Mouse (Mus musculus) lung, postnatal 0 days (tissue): ENCODE measurements around the gene Carmil1. TPM values are rescaled to one million over a fixed set of nuclear protein-coding genes. Genes with fewer than 3 reads are reported as not detected.

ENCODE experiments used
- ATAC-seq: fragments of 200-750 bp; cut with Nextera tagmentation; 2 replicates; pipeline ENCODE4 v1.8.0; 2017; ENCODE audit warnings: moderate library complexity
- DNase-seq: peaks from one replicate; pipeline ENCODE4 v3.0.0-alpha.2; 2016; ENCODE audit warnings: low spot score
- H3K27ac ChIP-seq: fragments of 300-500 bp; sonication (generic); 2 replicates; pipeline ENCODE4 v1.5.1; 2014; ENCODE audit warnings: antibody characterized with exemption, mild to moderate bottlenecking, low read length, mixed read lengths
- H3K27me3 ChIP-seq: fragments of 300-500 bp; sonication (generic); replicated peaks from 2 replicates; pipeline ENCODE4 v1.6.1; 2014; ENCODE audit warnings: low read length, mixed read lengths; ENCODE audit not compliant: insufficient read depth
- H3K36me3 ChIP-seq: fragments of 300-500 bp; sonication (generic); 2 replicates; pipeline ENCODE4 v1.6.1; 2014; ENCODE audit warnings: low read length, mixed read lengths; ENCODE audit not compliant: insufficient read depth
- H3K4me1 ChIP-seq: fragments of 300-500 bp; sonication (generic); 2 replicates; pipeline ENCODE4 v1.6.1; 2014; ENCODE audit warnings: antibody characterized with exemption, low read depth, low read length, mixed read lengths; ENCODE audit not compliant: insufficient read depth
- H3K4me2 ChIP-seq: fragments of 300-500 bp; sonication (generic); replicated peaks from 2 replicates; pipeline ENCODE4 v1.6.1; 2014; ENCODE audit warnings: low read depth, mild to moderate bottlenecking, low read length, moderate library complexity, mixed read lengths
- H3K4me3 ChIP-seq: fragments of 300-500 bp; sonication (generic); 2 replicates; pipeline ENCODE4 v1.5.1; 2014; ENCODE audit warnings: low read depth, low read length
- H3K9ac ChIP-seq: fragments of 300-500 bp; sonication (generic); replicated peaks from 2 replicates; pipeline ENCODE4 v1.6.1; 2014; ENCODE audit warnings: low read depth, mild to moderate bottlenecking
- H3K9me3 ChIP-seq: fragments of 300-500 bp; sonication (generic); 2 replicates; pipeline ENCODE4 v1.6.1; 2016; ENCODE audit warnings: low read length, mixed read lengths
- CTCF ChIP-seq: IDR thresholded peaks from 2 replicates; pipeline ENCODE4 v1.5.1; 2016; ENCODE audit warnings: antibody characterized with exemption, mild to moderate bottlenecking
- EP300 ChIP-seq: IDR thresholded peaks from 2 replicates; pipeline ENCODE4 v1.6.1; 2016; ENCODE audit warnings: antibody characterized with exemption, mild to moderate bottlenecking, control low read depth
- WGBS: fragments of 180-500 bp; shearing (Covaris S2); extraction: QIAGEN DNeasy Blood & Tissue Kit; methylation state at CpG from one replicate; pipeline ENCODE4 v1.1.7; 2014; 5-methylcytosine and 5-hydroxymethylcytosine counted together
- polyA plus RNA-seq: library from polyadenylated mRNA; unstranded; fragments of >200 nt; fragmentation: Nextera tagmentation; extraction: Ambion mirVana; gene quantifications from 2 replicates; pipeline ENCODE4 v1.2.1, GENCODE M21; 2015

Carmil1 gene
- 46.1 and 47.5 TPM in 2 replicates for polyA plus RNA-seq

DNA sequence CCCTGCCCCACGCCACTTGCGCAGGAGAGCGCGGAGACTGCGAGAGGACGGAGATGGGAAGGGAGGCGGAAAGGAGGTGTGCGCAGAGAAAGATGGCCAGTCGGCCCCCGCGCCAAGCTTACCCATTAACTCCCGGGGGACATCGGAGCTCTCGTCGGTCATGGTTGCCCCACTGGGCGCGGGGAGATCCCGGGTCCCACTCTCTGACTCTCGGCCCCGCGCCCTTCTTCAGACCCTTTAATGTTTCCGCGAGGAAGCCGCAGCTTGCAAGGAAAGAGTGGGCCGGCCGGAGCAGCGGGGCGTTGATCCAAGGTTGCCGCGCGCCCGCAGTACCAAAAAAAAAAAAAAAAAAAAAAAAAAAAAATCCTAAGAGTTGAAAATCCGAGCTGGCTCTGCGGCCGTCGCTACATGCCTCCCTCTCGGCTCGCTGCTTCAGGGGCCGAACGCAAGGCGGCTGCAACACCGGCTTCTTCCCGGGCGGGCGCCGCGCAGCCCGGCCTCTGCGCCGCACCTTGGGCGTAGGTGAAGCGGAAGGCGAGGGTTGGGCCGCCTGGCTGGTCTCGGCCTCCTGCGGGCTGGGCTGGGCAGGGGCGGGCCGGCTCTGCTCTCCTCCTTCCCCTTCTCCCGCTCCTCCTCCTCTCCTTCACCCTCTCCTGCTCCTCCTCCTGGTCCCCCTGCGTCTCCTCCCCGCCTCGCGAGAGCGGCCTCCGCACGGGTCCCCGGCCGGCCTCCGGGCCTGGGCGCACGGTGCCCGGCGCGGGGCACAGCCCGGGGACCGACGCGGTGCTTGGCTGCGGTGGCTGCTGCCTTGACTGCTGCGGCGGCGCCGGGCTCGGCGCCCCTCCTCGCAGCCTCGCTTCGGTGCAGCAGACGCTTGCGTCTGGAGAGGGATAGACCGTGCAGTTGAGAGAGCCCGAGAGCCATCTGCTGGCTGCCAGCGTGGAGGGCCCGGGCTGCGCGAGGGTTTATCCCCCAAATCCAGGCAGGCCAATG, at the start of gene Carmil1:
Gene Carmil1 (minus strand): TSS at position 357 of the 993 bp plus-strand sequence.
- Histone ChIP-seq H3K27me3 (no peaks in the 10 kb centered on the region), H3K4me2 (peak within 1 kb of the TSS; percentile 86), H3K4me3 (peak within 1 kb of the TSS; percentile 63), H3K27ac (peak within 1 kb of the TSS; percentile 87), H3K9ac (peak within 1 kb of the TSS; percentile 63), H3K9me3 (no peaks in the 10 kb centered on the region), H3K4me1 (no peaks in the 10 kb centered on the region), H3K36me3 (no peaks in the 10 kb centered on the region)
- TF ChIP-seq CTCF (peak; percentile 85), EP300 (no peak)
- ATAC-seq (peak; percentile 98), DNase-seq (peak; percentile 97)
- WGBS, result under 1% methylated on average over 72 of the region's 96 CpGs

DNA sequence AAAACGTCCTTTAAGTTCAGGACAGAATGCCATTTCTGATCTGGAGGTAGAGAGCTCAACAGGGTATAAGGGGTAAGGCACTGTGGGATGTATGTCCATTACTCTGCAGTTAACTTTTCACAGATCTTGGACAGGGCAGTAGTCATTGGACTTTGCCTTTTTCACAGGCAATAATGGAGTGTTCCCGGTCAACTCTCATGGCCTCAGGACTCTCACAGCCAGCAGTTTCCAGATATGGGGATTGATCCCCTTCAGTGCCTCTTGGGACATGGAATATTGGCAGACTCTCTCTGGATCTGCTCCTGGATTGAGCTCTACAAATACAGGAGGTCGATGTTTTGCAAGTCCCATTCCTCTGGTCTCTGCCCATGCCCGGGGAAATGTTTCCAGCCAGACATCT, 49.5 kb upstream of the Carmil1 start:
- no peak for DNase-seq
- no peak overlapping the region for H3K4me2 ChIP-seq
- no peak overlapping the region for H3K4me3 ChIP-seq
- H3K4me1 ChIP-seq, result no peaks in the 10 kb centered on the region
- no peak overlapping the region for H3K9ac ChIP-seq
- no peaks in the 10 kb centered on the region for H3K36me3 ChIP-seq
- ATAC-seq, result no peak
- no peak overlapping the region for H3K27ac ChIP-seq
- 77% methylated on average over 4 of the region's 4 CpGs for WGBS
- TF ChIP-seq EP300, result no peak
- TF ChIP-seq CTCF, result no peak
- no peaks in the 10 kb centered on the region for H3K9me3 ChIP-seq
- no peaks in the 10 kb centered on the region for H3K27me3 ChIP-seq

DNA sequence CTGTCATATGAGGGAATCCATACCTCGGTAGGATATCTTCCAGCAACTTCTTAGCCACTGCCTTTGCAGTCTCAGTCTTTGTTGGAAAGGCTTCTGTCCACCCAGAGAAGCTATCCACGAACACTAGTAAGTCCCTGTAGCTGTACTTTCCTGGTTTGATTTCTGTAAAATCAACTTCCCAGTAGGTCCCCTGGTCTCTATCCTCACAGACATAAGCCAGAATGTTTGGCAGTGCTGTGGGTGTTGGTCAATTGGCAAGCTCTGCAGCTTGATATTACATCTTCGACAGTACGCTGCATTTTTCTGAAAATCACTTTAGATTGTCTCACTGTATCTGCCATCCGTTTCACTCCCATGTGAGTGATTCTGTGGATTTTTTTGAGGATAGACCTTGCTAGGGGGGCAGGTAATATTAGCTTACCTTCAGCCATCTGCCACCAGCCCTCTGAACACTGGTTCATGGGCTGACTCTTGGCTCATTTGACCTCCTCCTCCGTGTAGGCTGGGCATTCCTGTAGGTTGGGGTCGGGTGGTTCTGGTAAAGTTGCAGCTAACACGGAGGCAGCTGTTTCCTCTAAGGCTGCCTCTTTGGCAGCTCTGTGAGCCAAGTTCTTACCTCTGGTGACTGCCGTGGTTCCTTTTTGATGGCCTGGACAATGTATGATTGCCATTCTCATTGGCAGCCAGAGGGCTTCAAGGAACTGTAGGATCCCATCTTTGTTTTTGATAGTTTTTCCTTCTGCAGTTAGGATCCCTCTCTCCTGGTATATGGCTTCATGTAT, 47.6 kb upstream of the Carmil1 start:
- no peaks in the 10 kb centered on the region for H3K4me1 ChIP-seq
- no peak overlapping the region for H3K4me2 ChIP-seq
- no peaks in the 10 kb centered on the region for H3K9me3 ChIP-seq
- no peak overlapping the region for H3K9ac ChIP-seq
- no peaks in the 10 kb centered on the region for H3K36me3 ChIP-seq
- no peak for DNase-seq
- WGBS, result 60% methylated on average over 9 of the region's 9 CpGs
- no peak for TF ChIP-seq EP300
- H3K27me3 ChIP-seq, result no peaks in the 10 kb centered on the region
- ATAC-seq, result no peak
- H3K27ac ChIP-seq, result no peak overlapping the region
- no peak overlapping the region for H3K4me3 ChIP-seq

DNA sequence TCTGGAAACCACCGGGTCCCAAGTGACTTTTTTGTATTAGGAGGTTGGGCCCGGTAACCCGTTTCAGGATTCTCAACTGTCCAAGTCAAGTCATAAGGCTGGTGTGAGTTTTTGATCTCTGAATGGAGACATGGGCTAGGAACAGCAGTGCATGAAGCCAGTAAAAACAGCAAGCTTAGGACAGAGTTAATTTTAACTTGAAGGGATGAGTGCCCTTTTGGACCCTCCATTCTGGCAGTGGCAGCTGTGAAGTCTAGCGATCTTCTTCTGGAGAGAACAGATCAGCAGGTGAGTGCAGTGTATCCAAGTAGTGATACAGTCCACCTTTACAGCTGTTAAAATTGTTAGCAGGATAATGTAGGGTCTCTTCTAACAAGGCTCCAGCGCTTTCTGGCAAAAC, 46.6 kb upstream of the Carmil1 start, which contains the start of gene Cmah:
Gene Cmah (plus strand): TSS at position 204 of the 400 bp plus-strand sequence.
- Histone ChIP-seq H3K27ac (no peak within 1 kb of the TSS), H3K4me1 (no peaks in the 10 kb centered on the region), H3K4me3 (no peak within 1 kb of the TSS), H3K4me2 (no peak within 1 kb of the TSS), H3K27me3 (no peaks in the 10 kb centered on the region), H3K36me3 (no peaks in the 10 kb centered on the region), H3K9me3 (no peaks in the 10 kb centered on the region), H3K9ac (no peak within 1 kb of the TSS)
- ATAC-seq (no peak), DNase-seq (no peak)
- TF ChIP-seq EP300 (no peak), CTCF (no peak)
- 75% methylated on average over 5 of the region's 5 CpGs for WGBS

DNA sequence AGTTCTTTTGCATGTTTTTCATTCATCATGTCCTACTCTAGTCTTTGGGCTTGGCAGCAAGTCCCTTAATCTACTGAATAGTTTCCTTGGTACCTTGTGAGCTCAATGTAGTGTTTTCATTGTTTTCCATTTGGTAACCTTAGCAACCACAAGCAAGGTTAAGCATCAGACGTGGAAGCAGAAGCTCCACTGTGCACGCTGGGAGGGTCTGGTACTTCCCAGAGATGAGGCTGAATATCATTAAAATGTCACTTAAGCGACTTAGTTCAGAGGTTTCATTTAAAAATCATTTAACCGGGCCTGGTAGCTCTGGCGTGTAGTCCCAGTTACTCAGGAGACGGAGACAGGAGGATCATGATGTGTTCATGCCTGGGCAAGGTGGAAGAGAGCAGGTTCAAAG, 40.7 kb upstream of the Carmil1 start:
- WGBS, result 73% methylated on average over 6 of the region's 6 CpGs
- Histone ChIP-seq H3K36me3 (no peaks in the 10 kb centered on the region), H3K27ac (no peak overlapping the region), H3K4me2 (no peak overlapping the region), H3K4me3 (no peak overlapping the region), H3K27me3 (no peaks in the 10 kb centered on the region), H3K4me1 (no peaks in the 10 kb centered on the region), H3K9ac (no peak overlapping the region), H3K9me3 (no peaks in the 10 kb centered on the region)
- TF ChIP-seq EP300, result no peak
- no peak for TF ChIP-seq CTCF
- ATAC-seq, result no peak
- DNase-seq, result no peak

DNA sequence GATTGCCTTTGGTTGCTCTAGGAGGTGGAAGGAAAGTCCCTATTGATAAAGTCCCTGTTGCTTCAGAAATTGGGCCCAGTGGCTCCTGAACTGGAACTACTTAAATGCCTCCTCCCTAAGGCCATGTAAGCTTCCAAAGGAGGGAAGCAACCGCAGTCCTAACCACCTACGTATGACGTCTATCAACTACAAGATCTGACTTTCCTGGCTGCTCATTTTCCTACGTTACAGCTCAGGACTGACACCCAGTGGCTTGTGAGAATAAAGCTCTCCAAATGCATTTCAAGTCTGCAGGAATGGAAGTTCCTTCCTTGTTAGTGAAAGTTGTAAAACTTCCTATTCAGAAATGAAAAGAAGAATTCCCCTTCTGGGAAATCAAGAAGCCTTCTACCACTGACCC, 38.0 kb upstream of the Carmil1 start:
- Histone ChIP-seq H3K4me3 (no peak overlapping the region), H3K4me2 (no peak overlapping the region), H3K27ac (no peak overlapping the region), H3K4me1 (no peaks in the 10 kb centered on the region), H3K9ac (no peak overlapping the region), H3K36me3 (no peaks in the 10 kb centered on the region), H3K9me3 (no peaks in the 10 kb centered on the region), H3K27me3 (no peaks in the 10 kb centered on the region)
- ATAC-seq, result no peak
- peak; percentile 63 for DNase-seq
- 11% methylated on average over 4 of the region's 4 CpGs for WGBS
- TF ChIP-seq EP300 (no peak), CTCF (peak; percentile 74)
